Mouse (Mus musculus) heart, adult 18-20 months (tissue): ENCODE measurements around the gene Slc16a11. TPM values are rescaled to one million over a fixed set of nuclear protein-coding genes. Genes with fewer than 3 reads are reported as not detected.

Experiments
- DNase-seq, 2 experiments: peaks; one replicate each; pipeline ENCODE4 v3.0.0; 2021 to 2022; ENCODE audit warnings: mixed read lengths in 1 of 2
- total RNA-seq, 2 experiments: library from RNA; stranded (reverse); gene quantifications; 2 replicates each; pipeline ENCODE4 v1.2.3; 2021

Slc16a11 gene
- total RNA-seq, 2 experiments from 2014 or later: 0.65 to 2.2 TPM

DNA sequence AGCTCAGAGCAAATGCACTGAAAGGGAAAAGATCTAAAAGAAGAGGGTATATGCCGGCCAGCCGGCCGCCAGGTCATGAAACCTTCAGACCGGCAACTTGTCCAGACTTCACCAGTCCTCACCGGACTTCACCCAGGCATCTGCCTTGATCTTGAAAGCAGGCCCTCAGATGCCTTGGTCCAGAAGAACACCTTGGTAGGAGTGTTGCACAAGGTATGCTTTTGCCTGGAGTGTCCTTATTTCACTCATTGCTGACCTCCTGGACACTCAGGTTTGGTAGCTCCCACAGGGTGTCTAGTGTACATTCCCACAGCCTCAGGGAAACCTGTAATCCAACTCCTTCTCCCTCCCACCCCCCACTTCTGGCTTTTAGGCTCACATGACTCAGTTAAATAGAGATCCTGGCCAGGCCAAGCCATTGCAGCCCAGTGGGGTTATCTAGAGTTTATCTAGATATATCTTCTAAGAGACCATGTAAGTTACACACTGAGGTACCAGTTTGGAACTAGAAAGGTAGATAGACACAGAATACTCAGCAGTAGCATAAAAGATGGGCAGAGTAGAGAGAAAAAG is 12.4 kb upstream of the Slc16a11 start:
- DNase-seq: no peak

DNA sequence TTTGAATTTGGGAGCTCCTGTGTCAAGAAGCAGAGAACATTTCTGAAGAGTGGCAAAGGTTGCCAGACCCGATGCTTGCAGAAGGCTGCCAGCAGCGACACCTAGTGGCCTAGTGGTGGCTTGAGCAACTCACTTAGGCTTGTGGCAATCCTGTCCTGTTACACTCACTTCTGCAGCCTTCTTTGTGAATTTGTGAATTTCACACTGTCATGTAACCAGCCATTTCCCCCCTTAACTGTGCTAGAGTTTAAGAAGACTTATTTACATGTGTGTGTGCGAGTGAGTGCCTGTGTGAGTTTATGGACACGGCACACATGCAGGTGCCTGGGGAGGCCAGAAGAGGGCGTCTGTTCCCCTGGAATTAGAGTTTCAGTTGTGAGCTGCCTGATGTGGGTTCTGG is 10.9 kb upstream of the Slc16a11 start:
- peak; percentile 80 to 91 for DNase-seq

DNA sequence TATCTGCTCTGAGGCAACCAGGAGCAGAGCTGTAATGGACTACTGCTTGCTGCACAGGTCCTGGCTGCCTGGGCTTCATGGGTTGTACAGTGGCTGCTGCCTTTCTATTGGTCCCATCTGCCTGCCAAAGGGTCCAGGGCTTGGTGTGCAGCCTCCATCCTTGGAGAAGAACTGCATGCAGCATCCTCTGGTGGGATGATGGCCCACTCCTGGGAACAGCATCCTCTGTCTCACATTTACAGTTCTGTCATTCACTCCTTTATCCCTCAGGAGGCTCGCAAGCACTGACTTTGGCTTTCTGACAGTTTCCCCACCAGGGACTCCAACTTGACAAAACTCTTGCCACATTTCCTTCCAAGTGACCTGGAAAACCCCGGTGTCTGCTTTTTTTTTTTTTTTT is 5.8 kb upstream of the Slc16a11 start:
- DNase-seq: no peak

DNA sequence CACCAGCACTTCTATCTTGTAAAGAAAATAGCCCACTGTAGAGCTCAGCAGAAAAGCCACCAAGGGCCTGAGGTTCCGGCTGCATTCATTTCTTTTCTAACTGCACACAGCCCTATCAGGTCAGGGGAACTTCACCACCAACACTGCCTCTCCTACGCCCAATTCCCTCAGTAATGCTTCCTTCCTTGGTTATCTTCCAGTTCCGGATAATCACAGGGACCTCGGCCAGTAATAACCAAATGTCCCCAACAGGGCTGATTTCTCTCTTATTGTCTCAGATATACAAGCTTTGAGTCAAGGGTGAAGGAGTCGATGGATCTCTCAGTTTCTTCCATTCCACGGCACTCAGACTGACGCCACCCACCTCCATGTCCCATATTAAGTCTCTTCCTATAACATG is 5.3 kb upstream of the Slc16a11 start:
- DNase-seq: peak in 1 of 2 experiments; percentile 52

DNA sequence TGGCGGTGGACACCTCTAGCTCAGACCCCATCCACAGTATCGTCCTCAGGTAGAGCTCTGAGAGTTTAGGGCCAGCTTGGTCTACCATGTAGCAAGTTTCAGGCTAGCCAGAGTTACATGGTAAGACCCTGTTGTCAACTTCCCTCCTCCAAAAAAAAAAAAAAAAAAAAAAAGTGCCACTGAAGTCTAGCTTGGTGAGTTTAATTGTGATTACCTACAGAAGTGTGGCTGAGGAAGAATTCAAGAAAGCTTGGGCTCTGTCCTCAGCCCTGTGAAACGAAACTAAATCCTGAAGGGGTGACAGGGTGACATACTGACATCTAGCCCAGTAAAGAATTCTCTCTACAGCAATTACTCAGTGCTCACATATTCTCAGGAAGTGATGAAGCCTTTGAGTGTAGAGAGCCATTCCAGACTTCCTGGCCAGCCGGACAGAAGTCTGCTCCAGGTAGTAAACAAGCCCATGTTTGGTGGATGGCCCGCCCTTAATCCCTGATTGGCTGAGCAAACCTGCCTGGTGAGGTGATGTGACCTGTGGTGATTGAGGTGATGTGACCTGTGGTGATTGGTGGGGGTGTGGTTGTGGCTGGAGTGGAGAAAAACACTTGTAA is 3.7 kb upstream of the Slc16a11 start:
- no peak for DNase-seq

DNA sequence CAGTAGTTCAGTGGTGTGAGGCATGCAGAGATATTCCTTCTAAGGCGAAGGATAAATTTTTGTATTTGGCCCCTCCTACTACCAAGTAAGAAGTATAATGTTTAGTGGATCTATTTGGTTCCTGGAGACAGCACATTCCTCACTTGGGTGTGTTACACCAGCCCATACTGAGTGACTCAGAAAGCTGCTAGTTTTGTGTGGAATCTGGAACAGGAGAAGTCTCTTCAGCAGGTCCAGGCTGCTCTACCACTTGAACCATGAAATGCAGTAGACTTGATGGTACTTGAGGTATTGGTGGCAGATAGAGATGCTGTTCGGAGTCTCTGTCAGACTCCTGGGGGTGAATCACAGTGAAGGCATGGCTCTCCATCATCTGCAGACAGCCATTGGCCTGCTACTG is 1.9 kb upstream of the Slc16a11 start:
- DNase-seq: no peak

DNA sequence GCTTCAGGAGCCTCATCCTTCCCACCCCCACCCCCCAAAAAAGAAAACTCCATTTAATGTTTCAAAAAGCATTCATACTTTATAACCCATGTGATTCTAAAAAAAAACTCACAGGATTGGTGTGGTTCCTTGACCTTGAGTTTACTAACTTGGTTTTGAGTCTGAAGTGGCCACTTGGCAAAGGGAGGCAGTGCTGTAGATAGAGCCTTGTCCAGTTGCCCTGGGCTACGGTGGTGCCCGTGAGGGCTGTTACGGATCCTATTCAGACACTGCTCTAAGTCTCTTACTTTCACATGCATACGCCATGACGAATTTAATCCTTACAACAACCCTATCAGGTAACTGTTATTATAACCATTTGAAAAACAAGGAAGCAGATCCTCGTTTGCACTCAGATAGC is 580 bp upstream of the Slc16a11 start:
- DNase-seq: no peak

DNA sequence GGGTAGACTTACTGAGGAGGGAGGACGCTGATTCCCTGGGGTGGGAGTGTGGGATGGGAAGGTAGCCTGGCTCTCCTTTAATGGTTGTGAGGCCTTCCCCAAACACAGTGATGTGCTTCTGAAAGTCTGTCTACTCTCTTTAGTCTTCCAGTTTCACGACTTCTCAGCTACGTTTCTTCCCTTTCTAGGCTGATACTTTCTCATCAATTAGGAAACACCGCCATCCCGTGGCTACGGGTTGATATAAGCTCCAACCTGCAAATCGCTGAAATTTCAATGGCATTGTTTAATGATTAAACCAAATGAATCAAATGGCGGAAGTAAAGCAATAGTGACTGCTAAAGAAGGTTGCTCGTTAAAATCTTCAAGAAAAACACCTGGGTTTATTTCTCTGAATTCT is 344 bp downstream of the Slc16a11 start:
- peak; percentile 79 to 88 for DNase-seq

DNA sequence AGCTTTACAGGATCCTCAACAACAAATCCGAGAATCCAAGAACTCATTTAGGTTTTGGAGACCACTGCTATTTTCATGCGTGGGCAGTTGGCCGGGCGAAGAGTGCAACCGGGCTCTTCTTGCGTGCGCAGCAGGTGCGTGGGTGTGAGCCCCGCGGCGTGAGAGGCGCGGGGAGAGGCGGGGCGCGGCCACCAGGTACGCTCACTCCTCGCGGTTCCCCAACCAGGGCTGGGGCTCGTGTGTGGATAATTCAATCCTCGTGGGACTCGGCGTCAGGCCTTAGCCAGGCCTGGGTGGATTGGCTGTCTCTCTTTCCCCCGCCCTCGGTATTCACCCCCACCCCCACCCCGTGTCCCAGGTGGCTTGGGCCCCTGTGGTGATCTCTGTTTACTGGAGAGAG is 1.2 kb downstream of the Slc16a11 start:
- no peak for DNase-seq

DNA sequence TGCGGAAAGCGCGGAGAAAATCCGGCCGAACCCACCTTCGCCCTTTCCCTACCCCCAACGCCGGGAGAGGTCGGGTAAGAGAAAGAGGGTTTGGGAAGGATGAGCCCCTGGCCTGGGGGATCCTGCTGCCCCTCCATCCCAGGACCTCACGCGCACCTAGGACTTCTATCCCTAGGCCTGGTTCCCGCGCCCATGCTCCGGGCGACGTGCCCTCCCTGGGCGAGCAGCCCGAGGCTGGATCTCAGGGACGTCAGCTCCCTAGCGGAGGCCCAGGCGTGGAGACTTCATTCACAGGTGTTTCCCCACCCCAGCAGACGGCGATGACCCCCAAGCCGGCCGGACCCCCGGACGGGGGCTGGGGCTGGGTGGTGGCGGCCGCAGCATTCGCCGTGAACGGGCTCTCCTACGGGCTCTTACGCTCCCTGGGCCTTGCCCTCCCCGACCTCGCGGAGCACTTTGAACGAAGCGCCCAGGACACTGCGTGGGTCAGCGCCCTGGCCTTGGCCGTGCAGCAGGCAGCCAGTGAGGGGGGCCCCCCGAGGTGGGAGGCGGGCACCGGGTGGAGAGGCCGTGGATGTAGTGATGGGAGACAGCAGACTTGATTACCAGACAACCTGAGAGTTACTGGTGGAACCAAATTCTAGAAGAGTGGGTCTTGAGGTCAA is 1.8 kb downstream of the Slc16a11 start:
- peak in 1 of 2 experiments; percentile 55 for DNase-seq

DNA sequence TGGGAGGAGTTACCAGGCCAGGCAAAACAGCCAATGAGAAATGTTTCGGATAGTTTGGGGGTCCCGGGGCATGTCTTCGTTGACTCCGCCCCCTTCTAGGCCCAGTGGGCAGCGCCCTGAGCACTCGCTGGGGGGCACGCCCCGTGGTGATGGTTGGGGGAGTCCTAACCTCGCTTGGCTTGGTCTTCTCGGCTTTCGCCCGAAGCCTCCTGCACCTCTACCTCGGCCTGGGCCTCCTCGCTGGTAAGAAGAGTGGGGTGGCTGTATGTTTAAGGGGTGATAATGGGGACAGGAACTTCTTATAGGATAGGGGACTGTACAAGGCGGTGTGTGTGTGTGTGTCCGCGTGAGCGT is 2.3 kb downstream of the Slc16a11 start:
- no peak for DNase-seq

DNA sequence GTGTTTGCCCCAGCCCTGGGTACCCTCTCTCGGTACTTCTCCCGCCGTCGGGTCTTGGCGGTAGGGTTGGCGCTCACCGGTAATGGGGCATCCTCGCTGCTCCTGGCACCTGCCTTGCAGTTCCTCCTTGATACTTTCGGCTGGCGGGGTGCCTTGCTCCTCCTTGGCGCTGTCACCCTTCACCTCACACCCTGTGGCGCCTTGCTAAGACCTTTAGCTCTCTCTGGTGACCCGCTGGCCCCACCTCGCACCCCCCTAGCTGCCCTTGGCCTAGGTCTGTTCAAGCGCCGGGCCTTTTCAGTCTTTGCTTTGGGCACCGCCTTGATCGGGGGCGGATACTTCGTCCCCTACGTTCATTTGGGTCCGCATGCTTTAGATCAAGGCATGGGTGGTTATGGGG is 2.7 kb downstream of the Slc16a11 start:
- DNase-seq: no peak

DNA sequence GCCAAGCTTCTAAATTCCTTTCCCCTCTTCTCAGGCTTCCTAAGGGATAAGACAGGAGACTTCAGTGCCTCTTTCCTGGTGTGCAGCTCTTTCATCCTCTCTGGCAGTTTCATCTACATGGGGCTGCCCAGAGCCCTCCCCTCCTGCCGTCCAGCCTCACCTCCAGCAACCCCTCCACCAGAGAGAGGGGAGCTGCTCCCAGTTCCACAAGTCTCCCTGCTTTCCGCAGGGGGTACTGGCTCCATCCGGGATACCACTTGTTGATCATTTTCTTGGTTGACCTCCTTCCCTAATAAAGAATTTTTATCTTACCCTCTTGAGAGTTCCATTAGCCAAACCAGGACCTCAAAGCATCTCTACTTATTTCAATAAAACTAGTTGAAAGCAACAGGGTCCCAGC is 3.6 kb downstream of the Slc16a11 start:
- no peak for DNase-seq

DNA sequence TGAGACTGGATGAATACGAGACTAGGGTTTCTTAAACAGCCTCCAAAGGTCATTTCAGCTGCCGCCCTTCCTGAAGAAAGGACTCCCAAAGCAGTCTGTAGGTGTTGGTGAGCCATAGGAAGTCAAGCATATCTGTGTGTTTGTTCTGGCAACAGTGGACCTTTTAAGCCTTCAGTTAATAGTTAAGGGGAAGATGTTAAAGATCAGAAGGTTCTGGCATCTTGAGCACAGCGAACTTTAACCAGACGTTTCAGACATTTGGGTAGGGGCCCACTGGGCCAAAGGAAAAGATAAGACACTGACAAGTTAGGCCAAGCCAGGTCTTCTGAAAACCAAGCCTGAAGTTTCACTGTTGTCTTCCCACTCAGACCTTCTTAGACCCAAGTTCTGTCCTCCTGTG is 5.5 kb downstream of the Slc16a11 start:
- no peak for DNase-seq

DNA sequence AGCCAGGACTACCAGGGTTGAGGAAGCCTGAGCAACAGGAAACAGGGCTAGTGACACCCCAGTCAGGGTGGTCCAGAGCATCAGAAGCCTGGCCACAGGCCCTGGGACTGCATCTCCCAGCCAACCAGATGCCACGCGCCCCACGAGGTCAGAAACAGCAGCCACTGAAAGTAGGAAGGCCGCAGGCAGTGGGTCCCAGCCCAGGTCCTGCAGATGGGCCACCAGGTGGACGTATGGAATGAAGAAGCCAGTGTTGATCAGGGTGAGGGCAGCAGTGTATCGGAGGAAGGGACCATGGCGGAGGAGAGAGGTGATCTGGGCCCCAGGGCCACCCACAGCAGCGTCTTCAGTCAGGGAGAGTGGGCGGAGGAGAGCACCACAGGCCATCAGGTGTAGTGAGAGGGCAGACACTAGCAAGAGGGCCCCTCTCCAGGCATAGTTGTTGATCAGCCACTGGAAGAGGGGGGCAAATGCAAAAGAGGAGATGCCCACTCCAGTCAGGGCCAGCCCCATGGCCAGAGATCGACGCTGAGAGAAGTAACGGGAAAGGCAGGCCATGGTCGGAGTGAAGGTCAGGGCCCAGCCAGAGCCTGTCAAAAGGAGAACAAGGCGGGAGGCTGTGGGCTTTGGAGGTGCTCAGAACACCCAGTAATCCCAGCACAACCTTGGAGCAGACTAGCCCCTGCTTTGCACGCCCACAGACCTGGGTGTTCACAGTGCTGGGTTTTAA is 6.4 kb downstream of the Slc16a11 start:
- DNase-seq: no peak

DNA sequence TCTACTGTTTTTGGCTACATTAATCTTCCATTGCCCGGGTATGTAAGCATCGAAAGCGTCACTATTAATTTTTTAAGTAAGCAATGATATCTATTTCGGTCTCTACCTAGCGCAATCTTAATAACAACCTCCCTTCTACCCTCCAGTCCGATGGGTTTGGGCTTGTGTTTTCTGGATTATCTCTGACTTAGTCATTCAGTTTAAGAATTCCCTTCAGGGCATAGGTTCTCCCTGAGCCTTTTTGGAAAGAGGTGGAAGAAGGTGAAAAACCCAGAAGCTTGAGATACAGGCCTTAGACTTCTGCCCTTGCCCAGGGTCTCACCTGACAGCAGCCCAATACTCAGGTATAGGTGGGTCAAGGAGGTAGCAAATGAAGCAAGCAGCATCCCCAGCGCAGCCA is 7.3 kb downstream of the Slc16a11 start:
- DNase-seq: no peak

DNA sequence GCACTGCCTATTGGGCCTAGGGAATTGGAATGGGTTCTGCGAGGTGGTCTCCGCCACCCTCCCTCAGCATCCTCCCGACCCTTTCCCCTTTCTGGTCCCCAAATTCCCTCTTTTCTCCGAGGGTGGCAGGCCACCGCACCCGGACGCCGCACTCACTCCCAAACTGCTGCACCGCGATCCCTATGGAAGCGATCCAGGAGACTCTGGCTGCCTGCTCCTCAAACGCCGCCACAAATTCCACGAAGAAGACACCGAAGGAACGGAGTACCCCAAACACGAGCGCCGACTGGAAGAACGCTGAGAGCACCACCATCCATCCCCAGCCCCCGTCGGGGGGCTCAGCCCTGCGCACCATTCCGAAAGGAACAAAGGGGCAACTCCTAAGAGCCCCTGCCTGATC is 7.8 kb downstream of the Slc16a11 start:
- no peak for DNase-seq

DNA sequence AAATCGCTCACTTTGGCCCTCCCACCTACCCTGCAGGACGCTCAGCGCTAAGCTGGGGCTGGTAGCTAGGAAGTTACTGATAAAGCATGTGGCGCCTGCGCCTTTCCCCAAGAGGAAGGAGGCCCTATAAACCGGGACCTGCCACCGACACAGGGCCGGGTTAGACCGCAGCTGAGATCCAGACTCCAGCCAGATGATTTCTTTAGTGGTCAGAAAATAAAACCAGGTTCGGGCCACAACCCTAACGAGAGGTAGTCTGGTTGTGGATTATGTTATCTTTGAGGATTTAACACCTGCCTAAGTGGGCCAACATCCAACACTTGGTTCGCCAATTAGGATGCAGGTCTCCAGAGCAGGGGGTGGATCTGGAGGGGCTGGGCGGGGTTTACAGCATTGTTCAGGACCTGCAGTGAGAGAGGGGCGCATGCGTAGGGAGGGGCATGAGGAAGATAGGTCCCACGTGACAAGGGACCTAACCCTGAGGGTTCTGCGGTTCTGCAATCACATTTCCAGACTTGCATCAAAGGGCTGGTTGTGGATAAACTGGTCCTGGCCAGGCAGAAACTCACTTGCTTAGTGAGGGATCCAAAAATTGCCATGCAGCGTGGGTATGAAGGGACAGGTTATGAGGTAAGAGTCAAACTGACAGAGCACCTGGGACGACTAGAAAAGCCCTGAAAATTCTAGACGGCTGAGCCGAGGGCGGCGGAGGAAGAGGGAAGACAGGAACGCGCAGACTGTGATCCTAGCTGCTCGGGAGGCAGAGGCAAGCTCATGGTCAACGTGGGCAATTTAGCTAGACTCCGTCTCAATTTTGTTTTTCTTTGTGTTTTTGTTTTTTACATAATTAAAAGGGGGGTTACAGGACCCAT is 8.4 kb downstream of the Slc16a11 start, which contains the start of gene Slc16a13:
TSS of gene Slc16a13 (minus strand) at position 334 of the 872 bp plus-strand sequence.
- DNase-seq: peak; percentile 93 to 97

DNA sequence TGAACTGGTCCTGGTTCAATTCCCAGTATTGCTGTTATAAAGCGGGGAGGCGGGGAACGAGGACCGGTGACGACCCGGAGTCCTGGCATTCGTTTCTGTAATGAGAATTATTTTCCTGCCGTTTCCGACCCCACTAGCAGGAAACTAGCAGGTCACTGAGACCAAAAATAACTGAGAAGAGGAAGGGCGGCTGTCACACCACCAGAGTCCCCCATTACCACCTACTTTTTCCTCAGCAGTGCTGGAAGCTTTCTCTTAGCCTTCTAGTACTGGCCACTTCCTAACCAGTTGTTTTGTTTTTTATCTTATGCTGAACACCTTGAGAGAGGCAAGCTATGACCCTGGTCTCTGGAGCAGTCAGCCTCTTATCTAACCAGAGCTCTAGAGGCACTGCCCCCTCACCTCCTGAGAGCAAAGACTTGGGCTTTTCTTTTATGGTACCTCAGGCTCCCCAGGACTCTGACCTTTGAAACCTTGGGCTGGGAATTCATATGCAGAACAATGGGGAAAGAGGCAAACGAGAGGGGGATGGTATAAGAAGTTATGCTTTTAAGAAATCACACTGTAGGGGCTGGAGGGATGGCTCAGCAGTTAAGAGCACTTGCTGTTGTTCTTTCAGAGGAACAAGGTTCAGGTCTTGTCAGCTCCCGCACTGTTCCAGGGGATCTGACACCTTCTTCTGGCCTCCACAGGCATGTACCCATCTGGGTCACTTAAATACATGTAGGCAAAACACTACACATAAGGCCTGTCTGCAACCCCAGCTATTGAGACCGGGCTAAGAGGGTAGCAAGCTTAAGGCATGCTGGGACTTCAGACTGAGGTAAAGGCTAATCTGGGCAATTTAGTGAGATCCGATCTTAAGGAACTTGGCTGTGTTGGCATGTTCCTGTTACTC is 9.3 kb downstream of the Slc16a11 start:
- DNase-seq: peak; percentile 65 to 81

DNA sequence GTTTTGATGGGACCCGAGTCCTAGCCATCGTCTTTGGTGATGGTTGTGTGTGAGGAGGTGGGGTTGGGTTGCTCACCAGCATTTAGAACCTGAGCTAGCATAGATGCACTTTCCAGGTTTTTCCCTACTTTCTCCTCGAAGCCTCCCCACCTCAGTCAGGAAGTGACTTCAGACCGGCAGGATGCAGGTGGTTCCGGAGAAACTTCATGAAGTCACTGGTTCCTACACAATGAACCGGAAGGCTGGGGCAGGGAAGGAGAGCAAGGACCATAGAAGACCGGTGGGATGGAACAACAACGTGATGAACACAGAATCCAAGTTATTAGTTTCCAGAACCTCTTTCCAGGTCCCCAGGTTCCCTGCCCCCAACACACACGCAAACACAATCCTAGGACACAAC is 11.2 kb downstream of the Slc16a11 start:
- peak; percentile 71 to 89 for DNase-seq
